Mouse (Mus musculus): ENCODE data around the gene Ms4a4a.

GRCm38 (mm10) chr19:11368310-11368709 is 7.0 kb upstream of the Ms4a4a start:
- TF ChIP-seq NANOG (IDR thresholded peaks at IDR 0.05; ENCODE audit: borderline replicate concordance, low read length): no peak
- TF ChIP-seq CTCF (conservative IDR thresholded peaks at IDR 0.05; ENCODE audit: low read length): no peak
- TF ChIP-seq POU5F1 (IDR thresholded peaks at IDR 0.05; ENCODE audit: borderline replicate concordance, low read length): no peak
